Mouse (Mus musculus) gastrocnemius, adult 8-10 months (tissue): ENCODE data around the gene Mgat2. TPM values are rescaled to one million over a fixed set of nuclear protein-coding genes. Genes with fewer than 3 reads are reported as not detected.
A peak's percentile ranks its signal among the peaks of the same experiment; 100 is the strongest.

Experiments used
- DNase-seq, 2 experiments: peaks; one replicate each; pipeline ENCODE4 v3.0.0; 2022; ENCODE audit warnings: low spot score in 2 of 2
- total RNA-seq, 4 experiments: library from RNA; stranded (reverse); gene quantifications; 2 replicates each; pipeline ENCODE4 v1.2.4; 2022

The Mgat2 gene
- total RNA-seq, 4 experiments from 2014 or later, result 5.6 to 8.5 (median 6.2) TPM

DNA sequence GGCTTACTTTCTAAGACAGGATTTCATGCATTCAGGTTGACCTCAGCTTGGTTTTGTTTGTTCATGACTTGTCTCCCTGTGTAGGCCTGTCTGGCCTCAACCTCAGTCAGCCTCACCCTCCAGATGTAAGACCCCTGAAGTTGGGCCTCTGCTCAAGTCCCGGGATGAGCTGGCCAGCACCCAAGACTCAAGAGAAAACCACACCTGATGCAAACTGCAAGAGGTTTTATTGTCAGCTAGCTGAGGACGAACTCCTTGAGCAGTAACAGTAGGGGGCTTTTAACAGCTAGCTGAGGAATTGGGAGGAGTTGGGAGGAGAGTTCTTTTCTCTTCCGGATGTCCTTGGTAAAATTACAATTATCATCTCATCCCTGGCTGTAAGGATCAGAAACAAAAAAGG is 6.4 kb upstream of the Mgat2 start:
- DNase-seq, result no peak

- DNase-seq, result no peak
These were observed 4.6 kb upstream of the Mgat2 start for GRCm38 (mm10) chr12:69179371-69179770.

- DNase-seq, result no peak
These were observed 2.2 kb upstream of the Mgat2 start for GRCm38 (mm10) chr12:69181800-69182199.

DNA sequence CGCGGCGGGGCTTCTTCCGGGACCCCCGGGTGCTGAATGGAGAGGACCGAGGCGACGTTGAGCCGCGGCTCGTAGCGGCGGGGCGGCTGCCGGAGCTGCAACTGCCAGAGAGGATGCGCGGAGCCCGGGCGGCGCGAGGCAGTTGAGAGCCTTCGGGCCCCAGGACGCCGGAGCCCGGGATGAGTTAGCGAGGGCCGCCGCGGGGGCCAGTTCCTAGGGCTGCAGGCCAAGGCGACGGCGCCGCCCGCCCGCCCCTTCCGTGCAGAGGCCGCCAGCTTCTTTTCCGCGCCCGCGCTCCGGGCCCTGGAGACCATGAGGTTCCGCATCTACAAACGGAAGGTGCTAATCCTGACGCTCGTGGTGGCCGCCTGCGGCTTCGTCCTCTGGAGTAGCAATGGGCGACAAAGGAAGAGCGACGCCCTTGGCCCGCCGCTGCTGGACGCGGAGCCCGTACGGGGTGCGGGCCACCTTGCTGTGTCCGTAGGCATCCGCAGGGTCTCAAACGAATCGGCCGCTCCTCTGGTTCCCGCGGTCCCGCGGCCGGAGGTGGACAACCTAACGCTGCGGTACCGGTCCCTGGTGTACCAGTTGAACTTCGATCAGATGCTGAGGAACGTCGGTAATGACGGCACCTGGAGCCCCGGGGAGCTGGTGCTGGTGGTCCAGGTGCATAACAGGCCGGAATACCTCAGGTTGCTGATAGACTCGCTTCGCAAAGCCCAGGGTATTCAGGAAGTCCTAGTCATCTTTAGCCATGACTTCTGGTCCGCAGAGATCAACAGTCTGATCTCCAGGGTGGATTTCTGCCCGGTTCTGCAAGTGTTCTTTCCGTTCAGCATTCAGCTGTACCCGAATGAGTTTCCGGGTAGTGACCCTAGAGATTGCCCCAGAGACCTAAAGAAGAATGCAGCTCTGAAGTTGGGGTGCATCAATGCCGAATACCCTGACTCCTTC is 662 bp downstream of the Mgat2 start:
- DNase-seq, result peak in 1 of 2 experiments; percentile 29

GRCm38 (mm10) chr12:69185371-69185770 is 1.4 kb downstream of the Mgat2 start:
- no peak for DNase-seq

DNA sequence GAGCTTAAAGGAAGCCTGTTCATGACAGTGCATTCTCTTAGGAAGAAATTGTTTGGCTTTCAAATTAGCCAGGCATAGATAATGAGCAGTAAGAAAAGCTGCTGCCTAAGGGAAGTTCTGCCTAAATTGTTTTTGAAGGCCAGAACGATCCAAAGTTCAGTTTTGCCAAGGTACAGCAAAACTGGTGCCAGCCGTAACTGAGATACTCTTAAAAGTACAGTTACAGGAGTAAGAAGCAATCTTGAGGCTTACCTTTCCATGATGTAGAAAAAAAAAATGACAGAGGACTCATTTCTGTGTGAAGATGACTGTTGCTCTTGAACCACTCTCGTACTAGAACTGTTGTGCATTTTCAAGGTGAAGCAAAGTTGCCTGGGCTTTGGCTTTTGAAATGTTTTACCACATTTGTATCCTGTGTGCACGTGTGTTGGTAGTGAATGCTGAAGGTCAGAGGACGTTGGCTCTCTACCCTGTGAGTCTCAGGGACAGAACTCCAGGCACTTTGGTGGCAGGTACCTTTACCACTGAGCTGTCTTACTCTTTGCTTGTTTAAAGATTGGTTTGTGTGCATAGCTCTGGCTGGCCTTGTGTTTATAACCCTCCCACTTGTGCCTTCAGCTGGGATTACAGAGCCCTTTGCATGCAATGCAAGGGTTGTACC is 3.0 kb downstream of the Mgat2 start:
- DNase-seq, result no peak

DNA sequence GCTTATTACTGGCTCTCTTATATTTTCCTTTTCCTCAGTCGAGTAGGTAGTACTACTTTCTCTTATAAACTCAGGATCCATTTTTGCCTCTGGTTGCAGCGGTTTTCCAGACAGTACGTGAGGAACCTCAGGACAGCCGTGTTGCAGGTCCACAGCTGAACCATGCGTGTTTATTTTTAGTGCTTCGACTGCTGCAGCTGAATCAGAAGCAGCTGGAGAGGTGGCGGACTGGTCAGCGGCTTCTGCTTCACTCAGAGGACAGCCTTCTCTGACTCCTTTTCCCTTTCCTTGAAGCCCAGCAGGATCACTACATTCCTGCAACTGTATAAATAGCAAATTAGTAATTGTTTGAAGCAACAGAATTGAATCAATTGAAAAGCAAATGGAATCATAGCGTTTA is 6.1 kb downstream of the Mgat2 start:
- no peak for DNase-seq

DNA sequence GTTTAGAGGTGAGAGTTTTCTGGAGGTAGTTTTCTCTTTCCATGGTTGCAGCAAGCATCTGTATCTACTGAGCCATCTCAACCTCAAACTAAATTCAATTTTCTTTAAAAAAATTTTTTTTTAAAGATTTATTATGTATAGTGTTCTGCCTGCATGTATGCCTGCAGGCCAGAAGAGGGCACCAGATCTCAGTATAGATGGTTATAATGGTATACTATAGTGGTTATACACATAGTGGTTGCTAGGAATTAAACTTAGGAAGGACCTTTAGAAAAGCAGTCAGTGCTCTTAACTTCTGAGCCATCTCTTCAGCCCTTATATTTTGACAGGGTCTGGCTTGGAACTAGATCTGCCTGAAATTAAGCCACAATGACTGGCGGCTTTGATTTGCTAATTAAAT is 6.6 kb downstream of the Mgat2 start:
- no peak for DNase-seq

- no peak for DNase-seq
These were observed 7.4 kb downstream of the Mgat2 start for GRCm38 (mm10) chr12:69191396-69191795.

DNA sequence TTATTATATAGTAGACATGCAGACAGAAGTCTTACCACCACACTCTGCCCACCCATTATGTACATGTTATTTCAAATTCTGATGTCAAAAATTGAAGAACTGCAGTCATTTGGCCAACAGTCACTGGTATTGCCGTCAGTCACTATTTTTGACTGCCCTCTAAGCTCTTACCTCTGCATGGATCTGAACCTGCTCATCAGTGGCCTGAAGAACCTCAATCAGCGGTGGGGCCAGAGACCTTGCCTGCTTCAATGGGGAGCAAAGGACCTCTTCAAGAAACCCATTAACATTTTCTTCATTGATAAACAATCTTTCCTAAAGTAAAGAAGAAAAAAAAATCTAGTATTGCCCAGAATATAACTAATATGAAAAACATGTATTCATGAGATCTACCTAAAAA is 8.7 kb downstream of the Mgat2 start:
- no peak for DNase-seq

GRCm38 (mm10) chr12:69196444-69197377 is 12.8 kb downstream of the Mgat2 start, which contains the start of gene Gm49383:
Gm49383 (minus strand) TSS chr12:69197104.
- peak; percentile 36 to 48 for DNase-seq

- DNase-seq, result peak in 1 of 2 experiments; percentile 27
These were observed 13.6 kb downstream of the Mgat2 start for GRCm38 (mm10) chr12:69197378-69198163.

- peak in 1 of 2 experiments; percentile 13 for DNase-seq
These were observed 14.2 kb downstream of the Mgat2 start, which contains the start of gene Dnaaf2 for GRCm38 (mm10) chr12:69198164-69198535. Dnaaf2 (minus strand) TSS chr12:69198429.

- DNase-seq, result no peak
These were observed 15.0 kb downstream of the Mgat2 start for GRCm38 (mm10) chr12:69198985-69199384.

GRCm38 (mm10) chr12:69204052-69204833 is 20.3 kb downstream of the Mgat2 start, which contains the start of gene Gm49384:
Gm49384 (minus strand) TSS chr12:69204267.
- no peak for DNase-seq

DNA sequence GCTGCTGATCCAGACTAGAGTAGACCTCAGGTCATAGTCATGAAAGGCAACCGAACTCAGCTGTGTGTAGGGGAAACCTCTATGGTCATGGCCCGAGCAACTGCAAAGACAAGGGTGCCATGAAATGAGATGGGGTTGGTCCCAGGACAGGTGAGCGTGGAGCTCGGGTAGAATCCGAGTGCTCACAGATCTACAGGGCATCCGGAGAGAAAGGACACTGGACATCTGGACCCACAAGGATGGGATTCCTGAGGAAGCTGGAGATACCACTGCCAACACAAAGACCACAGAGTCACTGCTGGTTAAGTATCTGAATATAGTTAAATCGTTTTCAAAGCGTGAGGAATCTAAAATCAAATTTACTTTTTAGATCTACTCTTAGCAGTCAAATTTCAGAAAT is 23.4 kb downstream of the Mgat2 start:
- no peak for DNase-seq

DNA sequence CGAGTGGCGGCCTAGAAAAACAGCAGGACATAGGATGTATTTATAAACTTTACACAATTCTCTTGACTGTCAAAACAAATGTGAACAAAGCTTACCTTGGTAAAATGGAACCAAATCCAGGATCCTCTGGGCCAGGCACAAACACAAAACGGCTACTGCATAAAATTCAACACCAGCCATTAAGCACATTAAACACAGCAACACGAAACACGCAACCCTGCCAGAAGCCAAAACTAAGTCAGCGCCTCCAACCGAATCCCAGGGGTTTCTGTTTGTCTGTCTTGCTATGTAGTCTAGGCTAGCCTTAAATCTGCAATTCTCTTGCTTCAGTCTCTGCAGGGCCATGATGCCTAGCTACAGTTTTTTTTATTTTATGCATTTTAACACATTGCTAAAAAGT is 24.0 kb downstream of the Mgat2 start:
- no peak for DNase-seq

DNA sequence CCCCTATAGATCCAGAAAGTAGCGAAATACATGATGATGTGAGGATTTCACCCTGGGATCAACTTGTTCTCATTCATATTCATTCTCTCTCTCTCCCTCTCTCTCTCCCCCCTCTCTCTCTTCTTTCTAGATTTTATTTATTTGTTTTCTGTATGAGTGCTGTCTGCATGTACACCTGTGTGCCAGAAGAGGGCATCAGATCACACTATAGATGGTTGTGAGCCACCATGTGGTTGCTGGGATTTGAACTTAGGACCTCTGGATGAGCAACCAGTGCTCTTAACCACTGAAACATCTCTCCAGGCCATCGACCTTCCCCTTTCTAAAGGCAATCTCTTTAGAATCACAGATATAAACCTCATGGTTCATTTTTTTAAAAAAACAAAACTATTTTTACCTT is 24.6 kb downstream of the Mgat2 start:
- no peak for DNase-seq
